Mouse (Mus musculus): Measurements from ENCODE around the gene Kif2c. TPM values are rescaled to one million over a fixed set of nuclear protein-coding genes. Genes with fewer than 3 reads are reported as not detected.

The Kif2c gene
- total and polyA plus RNA-seq, 3 experiments = 8.6 to 62.8 (median 52.0) TPM

DNA sequence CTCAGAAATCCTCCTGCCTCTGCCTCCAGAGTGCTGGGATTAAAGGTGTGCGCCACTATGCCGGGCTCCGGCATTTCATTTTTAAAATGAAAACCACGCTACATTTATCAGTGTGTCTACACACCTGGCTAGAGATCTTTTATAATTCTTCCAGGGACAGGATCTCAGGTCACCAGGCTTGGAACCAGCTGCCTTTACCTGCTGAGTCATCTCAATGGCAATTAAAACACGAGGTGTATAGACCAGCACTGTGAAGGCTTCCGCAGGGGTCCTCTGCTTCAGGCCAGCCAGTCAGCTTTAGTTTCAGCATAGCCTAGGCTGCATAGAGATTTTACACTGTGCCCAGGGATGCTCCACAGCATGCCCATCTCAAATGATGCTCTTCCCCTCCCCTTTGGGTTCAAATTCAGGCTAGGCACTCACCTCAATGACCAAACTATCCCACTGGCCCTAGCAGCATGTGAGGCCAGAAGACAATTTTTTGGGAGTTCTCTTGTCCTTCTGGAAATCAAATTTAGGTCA, 32.2 kb downstream of the Kif2c start:
- Histone ChIP-seq H3K9me3 (replicated peaks) (no peaks in the 10 kb centered on the region), H3K4me3 (ENCODE audit: low read depth, low read length) (no peak overlapping the region), H3K4me1 (ENCODE audit: insufficient read depth, low read depth, low read length) (peaks cover 40% of the 10 kb centered on the region), H3K36me3 (replicated peaks) (peaks cover 74% of the 10 kb centered on the region), H3K27me3 (ENCODE audit: insufficient read depth, low read length) (peaks cover under 1% of the 10 kb centered on the region; the same call in 1 of the 2 replicates)
- no peak for ATAC-seq (ENCODE audit: extremely low read depth, insufficient number of reproducible peaks, low FRiP score, poor library complexity, severe bottlenecking)
- TF ChIP-seq POLR2AphosphoS5 (IDR thresholded peaks at IDR 0.05; ENCODE audit: insufficient replicate concordance, low read depth, low read length) = no peak
- TF ChIP-seq CTCF (IDR thresholded peaks at IDR 0.05; ENCODE audit: low read depth, low read length) = no peak
- no peak for DNase-seq (ENCODE audit: low spot score)

DNA sequence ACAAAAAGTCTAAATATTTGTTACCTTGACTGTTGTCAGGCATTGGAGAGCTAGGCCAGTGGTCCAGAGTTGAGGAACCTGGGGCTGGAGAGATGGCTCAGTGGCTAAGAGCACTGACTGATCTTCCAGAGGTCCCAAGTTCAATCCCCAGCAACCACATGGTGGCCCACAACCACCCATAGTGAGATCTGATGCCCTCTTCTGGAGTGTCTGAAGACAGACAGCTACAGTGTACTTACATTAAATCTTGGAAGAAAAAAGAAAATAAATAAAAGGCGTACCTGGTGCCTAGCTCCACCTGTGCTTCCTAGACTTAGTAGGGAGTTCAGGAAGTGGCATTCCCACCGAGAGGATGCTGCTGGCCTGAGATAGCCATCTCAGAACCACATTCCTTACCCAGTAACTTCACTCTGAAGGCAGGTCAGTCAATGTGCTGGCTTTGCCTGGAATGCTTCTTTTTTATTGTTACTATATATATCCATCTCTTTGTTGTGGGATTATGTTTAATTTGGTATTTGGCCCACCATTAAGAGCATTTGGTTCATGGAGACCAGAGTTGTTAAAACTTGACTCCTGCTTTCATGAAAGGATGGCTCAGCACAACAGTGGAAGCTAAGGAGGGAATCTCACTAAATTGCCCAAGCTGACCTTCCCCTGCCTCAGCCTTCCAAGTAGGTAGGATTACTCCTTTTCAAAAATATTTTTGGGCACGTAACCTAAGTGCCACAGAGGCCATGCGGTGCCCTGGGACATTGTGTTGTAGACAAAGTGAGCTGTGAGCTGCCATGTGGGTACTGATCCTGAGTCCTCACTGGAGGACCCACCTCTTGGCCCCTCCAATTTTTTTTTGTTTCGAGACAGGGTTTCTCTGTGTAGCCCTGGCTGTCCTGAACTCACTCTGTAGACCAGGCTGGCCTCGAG, 32.9 kb downstream of the Kif2c start:
- peaks cover 40% of the 10 kb centered on the region for H3K4me1 ChIP-seq (ENCODE audit: insufficient read depth, low read depth, low read length)
- no peak for DNase-seq (ENCODE audit: low spot score)

DNA sequence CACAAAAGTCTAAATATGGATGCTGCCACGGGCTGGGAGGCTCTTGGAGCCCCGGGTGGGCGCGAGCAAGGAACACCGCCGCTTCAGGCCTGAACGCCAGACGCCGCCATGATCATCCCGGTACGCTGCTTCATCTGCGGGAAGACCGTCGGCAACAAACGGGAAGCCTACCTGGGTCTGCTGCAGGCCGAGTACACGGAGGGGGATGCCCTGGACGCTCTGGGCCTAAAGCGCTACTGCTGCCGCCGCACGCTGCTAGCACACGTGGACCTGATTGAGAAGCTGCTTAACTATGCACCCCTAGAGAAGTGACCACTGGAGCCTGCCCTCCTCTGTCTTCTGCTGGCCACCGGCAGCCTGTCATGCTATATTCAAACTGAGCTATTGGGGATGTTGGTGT, 33.6 kb downstream of the Kif2c start:
- no peak for TF ChIP-seq GATA2 (IDR thresholded peaks at IDR 0.05; ENCODE audit: borderline replicate concordance, low read depth, low read length)
- Histone ChIP-seq H3K4me3 (ENCODE audit: low read depth, low read length) (no peak overlapping the region), H3K36me3 (replicated peaks) (peaks cover 60% of the 10 kb centered on the region), H3K4me1 (ENCODE audit: insufficient read depth, low read depth, low read length) (peaks cover 37% of the 10 kb centered on the region), H3K9me3 (replicated peaks) (no peaks in the 10 kb centered on the region), H3K27me3 (ENCODE audit: insufficient read depth, low read length) (peaks cover 13% of the 10 kb centered on the region)
- no peak for ATAC-seq (ENCODE audit: extremely low read depth, insufficient number of reproducible peaks, low FRiP score, poor library complexity, severe bottlenecking)
- no peak for DNase-seq (ENCODE audit: low spot score)

More for the DNA sequence above, 32.9 kb downstream of the Kif2c start:
- TF ChIP-seq POLR2AphosphoS5 (IDR thresholded peaks at IDR 0.05; ENCODE audit: insufficient replicate concordance, low read depth, low read length) (peak; percentile 88; the same call in 1 of the 2 replicates), TAL1 (conservative IDR thresholded peaks at IDR 0.05; ENCODE audit: low read depth, low read length) (no peak)
- H3K36me3 ChIP-seq (replicated peaks) = peaks cover 67% of the 10 kb centered on the region
- no peak overlapping the region for H3K4me3 ChIP-seq (ENCODE audit: low read depth, low read length)
- peaks cover 5% of the 10 kb centered on the region; the same call in 1 of the 2 replicates for H3K27me3 ChIP-seq (ENCODE audit: insufficient read depth, low read length)
- no peaks in the 10 kb centered on the region for H3K9me3 ChIP-seq (replicated peaks)
- ATAC-seq (ENCODE audit: extremely low read depth, insufficient number of reproducible peaks, low FRiP score, poor library complexity, severe bottlenecking) = no peak

DNA sequence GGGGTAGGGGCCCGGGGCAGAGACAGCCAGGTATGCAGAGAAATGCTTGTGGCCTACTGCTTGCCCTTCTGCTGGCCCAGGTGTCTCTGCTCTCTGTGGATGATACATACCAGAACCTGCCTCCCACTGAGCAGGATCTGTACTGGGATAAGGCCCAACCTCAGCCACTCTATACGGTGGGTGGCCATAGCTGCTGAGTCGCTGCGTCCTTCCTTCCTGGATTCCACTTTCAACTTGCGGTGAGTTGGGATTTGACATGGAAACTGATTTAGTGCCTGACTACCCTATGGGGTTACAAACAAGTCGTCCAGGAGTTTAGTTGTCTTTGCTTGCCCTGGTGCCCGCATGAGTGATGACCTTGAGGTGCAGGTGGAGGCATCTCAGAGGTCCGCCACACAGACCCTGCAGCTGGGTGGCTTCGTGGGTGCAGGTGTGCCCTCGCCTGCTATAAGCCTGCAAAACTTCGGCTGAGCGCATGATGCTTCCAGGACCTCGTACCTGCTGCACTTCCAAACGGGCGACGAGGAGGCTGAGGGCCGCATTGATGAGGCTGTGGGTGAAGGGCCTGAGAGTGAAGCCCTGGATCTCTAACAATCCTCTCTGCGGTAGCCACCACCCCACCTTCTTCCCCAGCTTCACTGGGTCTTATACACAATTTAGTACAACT, 34.3 kb downstream of the Kif2c start:
- Histone ChIP-seq H3K9me3 (replicated peaks) (no peaks in the 10 kb centered on the region), H3K4me3 (ENCODE audit: low read depth, low read length) (no peak overlapping the region), H3K36me3 (replicated peaks) (peaks cover 53% of the 10 kb centered on the region), H3K27me3 (ENCODE audit: insufficient read depth, low read length) (peaks cover 18% of the 10 kb centered on the region), H3K4me1 (ENCODE audit: insufficient read depth, low read depth, low read length) (peaks cover 31% of the 10 kb centered on the region)
- TF ChIP-seq POLR2AphosphoS5 (IDR thresholded peaks at IDR 0.05; ENCODE audit: insufficient replicate concordance, low read depth, low read length) (peak; percentile 84), TAL1 (conservative IDR thresholded peaks at IDR 0.05; ENCODE audit: low read depth, low read length) (no peak), CTCF (IDR thresholded peaks at IDR 0.05; ENCODE audit: low read depth, low read length) (no peak), GATA2 (IDR thresholded peaks at IDR 0.05; ENCODE audit: borderline replicate concordance, low read depth, low read length) (no peak)
- ATAC-seq (ENCODE audit: extremely low read depth, insufficient number of reproducible peaks, low FRiP score, poor library complexity, severe bottlenecking) = no peak
- no peak for DNase-seq (ENCODE audit: low spot score)

DNA sequence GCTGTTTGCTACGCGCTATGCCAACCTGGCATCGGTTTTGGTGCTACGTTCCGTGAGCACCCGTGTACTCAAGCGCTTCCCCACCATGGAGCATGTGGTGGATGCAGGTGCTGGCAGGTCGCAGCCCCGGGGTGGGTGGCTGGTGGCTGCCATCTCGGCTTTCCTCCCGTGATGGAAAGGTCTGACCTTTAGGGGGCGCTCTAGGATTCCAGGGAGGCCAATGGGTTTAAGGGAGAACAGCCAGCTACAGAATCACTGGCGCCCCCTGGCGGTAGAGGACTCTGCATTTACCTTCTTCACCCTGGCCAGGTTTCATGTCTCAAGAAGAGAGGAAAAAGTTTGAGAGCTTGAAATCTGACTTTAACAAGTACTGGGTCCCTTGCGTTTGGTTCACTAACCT, 36.3 kb downstream of the Kif2c start:
- ATAC-seq (ENCODE audit: extremely low read depth, insufficient number of reproducible peaks, low FRiP score, poor library complexity, severe bottlenecking) (no peak), DNase-seq (ENCODE audit: low spot score) (peak; percentile 58)
- Histone ChIP-seq H3K27me3 (ENCODE audit: insufficient read depth, low read length) (peaks cover 30% of the 10 kb centered on the region), H3K9me3 (replicated peaks) (no peaks in the 10 kb centered on the region), H3K36me3 (replicated peaks) (peaks cover 35% of the 10 kb centered on the region), H3K4me3 (ENCODE audit: low read depth, low read length) (no peak overlapping the region), H3K4me1 (ENCODE audit: insufficient read depth, low read depth, low read length) (peaks cover 19% of the 10 kb centered on the region)
- TF ChIP-seq GATA1 (IDR thresholded peaks at IDR 0.05; ENCODE audit: borderline replicate concordance, low read length) (no peak), CTCF (IDR thresholded peaks at IDR 0.05; ENCODE audit: low read depth, low read length) (peak; percentile 84), TAL1 (conservative IDR thresholded peaks at IDR 0.05; ENCODE audit: low read depth, low read length) (no peak), GATA2 (IDR thresholded peaks at IDR 0.05; ENCODE audit: borderline replicate concordance, low read depth, low read length) (no peak)

DNA sequence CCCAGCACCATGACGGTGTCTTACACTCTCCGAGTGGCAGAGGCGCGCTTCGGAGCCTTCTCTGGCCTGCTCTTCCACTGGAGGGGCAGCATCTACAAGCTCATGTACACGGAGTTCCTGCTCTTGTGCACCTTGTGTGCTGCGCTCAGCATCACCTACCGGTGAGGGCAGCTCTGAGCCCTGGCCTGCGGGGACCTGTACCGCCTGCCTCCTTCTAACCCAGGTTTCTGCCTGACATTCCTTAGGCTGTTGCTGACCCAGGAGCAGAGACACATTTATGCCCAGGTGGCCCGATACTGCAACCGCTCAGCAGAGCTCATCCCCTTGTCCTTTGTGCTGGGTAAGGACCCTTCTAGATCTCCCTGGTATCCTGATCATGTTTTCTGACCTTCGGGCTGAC, 37.2 kb downstream of the Kif2c start:
- no peak overlapping the region for H3K4me3 ChIP-seq (ENCODE audit: low read depth, low read length)
- no peak for TF ChIP-seq POLR2AphosphoS5 (IDR thresholded peaks at IDR 0.05; ENCODE audit: insufficient replicate concordance, low read depth, low read length)
- TF ChIP-seq GATA2 (IDR thresholded peaks at IDR 0.05; ENCODE audit: borderline replicate concordance, low read depth, low read length) = no peak
- TF ChIP-seq GATA1 (IDR thresholded peaks at IDR 0.05; ENCODE audit: borderline replicate concordance, low read length) = no peak
- TF ChIP-seq TAL1 (conservative IDR thresholded peaks at IDR 0.05; ENCODE audit: low read depth, low read length) = no peak
- ATAC-seq (ENCODE audit: extremely low read depth, insufficient number of reproducible peaks, low FRiP score, poor library complexity, severe bottlenecking) (no peak), DNase-seq (ENCODE audit: low spot score) (no peak)
- H3K9me3 ChIP-seq (replicated peaks) = no peaks in the 10 kb centered on the region
- peaks cover 26% of the 10 kb centered on the region for H3K36me3 ChIP-seq (replicated peaks)
- H3K4me1 ChIP-seq (ENCODE audit: insufficient read depth, low read depth, low read length) = peaks cover 15% of the 10 kb centered on the region; the same call in 1 of the 2 replicates
- H3K27me3 ChIP-seq (ENCODE audit: insufficient read depth, low read length) = peaks cover 33% of the 10 kb centered on the region

All from G1E (cell line).